Mouse (Mus musculus): ENCODE measurements at regions not wholly inside any gene's neighbourhood (a gene's known extent, or its start where the extent isn't known, plus 50 kb on each side); places are given as distances from the start of the nearest gene placed in this dataset.

DNA sequence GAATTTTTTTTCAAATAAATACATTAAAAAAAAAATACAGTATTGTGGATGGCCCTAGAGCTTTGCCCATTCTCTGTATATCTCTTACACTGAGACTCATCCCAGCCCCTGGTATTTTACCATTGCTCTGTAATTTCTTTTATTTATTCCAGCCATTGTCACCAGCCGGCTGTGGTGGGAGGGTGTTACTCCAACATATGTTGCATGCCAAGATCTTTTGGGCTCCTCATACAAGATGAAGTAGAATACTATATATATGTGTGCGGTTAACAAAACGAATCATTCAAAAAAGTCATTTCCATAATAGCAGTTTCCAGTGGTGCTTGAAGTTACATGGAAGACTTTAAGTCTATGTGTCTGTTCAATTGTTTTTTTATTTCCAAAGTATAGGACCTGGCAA is 268.0 kb upstream of the Npvf start:
- TF ChIP-seq CTCF (IDR thresholded peaks at IDR 0.05; ENCODE audit: extremely low read depth, insufficient read depth, insufficient read length, insufficient replicate concordance): no peak
- TF ChIP-seq POLR2A (IDR thresholded peaks at IDR 0.05; ENCODE audit: low read depth, low read length): no peak
